Mouse (Mus musculus) brain, embryonic 14.5 days (tissue): ENCODE data around the gene Gm8220.
"Not testable (repeated sequence)": the region's sequence is repeated elsewhere in the genome, so short reads cannot be mapped to it uniquely, and the experiment has no call there.

Source experiments
- CTCF ChIP-seq: fragments of 200-500 bp; IDR thresholded peaks from 2 replicates; pipeline ENCODE4 v1.5.1; 2012; ENCODE audit warnings: inconsistent platforms, mild to moderate bottlenecking, moderate library complexity, borderline replicate concordance; ENCODE audit not compliant: insufficient read depth, insufficient read length; ENCODE audit errors: extremely low read depth
- POLR2A ChIP-seq: fragments of 200-500 bp; IDR thresholded peaks from 2 replicates; pipeline ENCODE4 v1.6.1; 2012; ENCODE audit warnings: mild to moderate bottlenecking, inconsistent platforms, borderline replicate concordance; ENCODE audit not compliant: poor library complexity, insufficient read depth, insufficient read length, severe bottlenecking; ENCODE audit errors: extremely low read depth

GRCm38 (mm10) chr14:44285280-44285679 lies at the start of gene Gm8220:
- not testable (repeated sequence) for TF ChIP-seq CTCF, POLR2A
